Mouse (Mus musculus) frontal cortex, adult 2 months (tissue): ENCODE measurements around the gene Camk2n1. TPM values are rescaled to one million over a fixed set of nuclear protein-coding genes. Genes with fewer than 3 reads are reported as not detected.

Experiments
- DNase-seq, 2 experiments: peaks; one replicate each; pipeline ENCODE4 v3.0.0; 2022; ENCODE audit warnings: low spot score in 1 of 2; ENCODE audit errors: extremely low spot score in 1 of 2
- polyA plus RNA-seq: library from polyadenylated mRNA; depleted of rRNA; stranded (reverse); fragments of >200 nt; gene quantifications from 2 replicates; pipeline ENCODE4 v1.2.3, GENCODE M21; 2012

The Camk2n1 gene
- polyA plus RNA-seq, 1 experiment = 644 TPM

- DNase-seq = peak in 1 of 2 experiments; percentile 35
Observed at GRCm38 (mm10) chr4:138446981-138447380, 7.1 kb upstream of the Camk2n1 start.

- peak; percentile 87 to 99 for DNase-seq
Observed at GRCm38 (mm10) chr4:138447387-138447786, 6.7 kb upstream of the Camk2n1 start.

- DNase-seq = peak in 1 of 2 experiments; percentile 78
Observed at GRCm38 (mm10) chr4:138447827-138448602, 6.1 kb upstream of the Camk2n1 start.

GRCm38 (mm10) chr4:138448872-138449615, 5.1 kb upstream of the Camk2n1 start:
- no peak for DNase-seq

- no peak for DNase-seq
Observed at GRCm38 (mm10) chr4:138449636-138450314, 4.3 kb upstream of the Camk2n1 start.

GRCm38 (mm10) chr4:138452306-138453096, 1.6 kb upstream of the Camk2n1 start:
- peak in 1 of 2 experiments; percentile 38 for DNase-seq

- no peak for DNase-seq
Observed at GRCm38 (mm10) chr4:138453097-138453752, 889 bp upstream of the Camk2n1 start.

- DNase-seq = peak in 1 of 2 experiments; percentile 75
Observed at GRCm38 (mm10) chr4:138454571-138455140, 542 bp downstream of the Camk2n1 start.

- DNase-seq = no peak
Observed at GRCm38 (mm10) chr4:138455141-138455955, 1.2 kb downstream of the Camk2n1 start.

- DNase-seq = no peak
Observed at GRCm38 (mm10) chr4:138455956-138456341, 1.8 kb downstream of the Camk2n1 start.

GRCm38 (mm10) chr4:138456536-138456935, 2.4 kb downstream of the Camk2n1 start:
- DNase-seq = peak in 1 of 2 experiments; percentile 47

GRCm38 (mm10) chr4:138457091-138457490, 3.0 kb downstream of the Camk2n1 start:
- no peak for DNase-seq

- no peak for DNase-seq
Observed at GRCm38 (mm10) chr4:138458171-138458570, 4.1 kb downstream of the Camk2n1 start.

- DNase-seq = peak in 1 of 2 experiments; percentile 41
Observed at GRCm38 (mm10) chr4:138458735-138459440, 4.8 kb downstream of the Camk2n1 start.

- no peak for DNase-seq
Observed at GRCm38 (mm10) chr4:138459775-138460174, 5.7 kb downstream of the Camk2n1 start.

GRCm38 (mm10) chr4:138460910-138461309, 6.8 kb downstream of the Camk2n1 start:
- no peak for DNase-seq

- DNase-seq = peak in 1 of 2 experiments; percentile 49
Observed at GRCm38 (mm10) chr4:138461471-138461870, 7.4 kb downstream of the Camk2n1 start.
